Mouse (Mus musculus): ENCODE measurements at regions not wholly inside any gene's neighbourhood (a gene's known extent, or its start where the extent isn't known, plus 50 kb on each side); places are given as distances from the start of the nearest gene placed in this dataset.

- DNase-seq (ENCODE audit: low read depth), result no peak
These were observed 59.6 kb downstream of the Npy1r start for GRCm38 (mm10) chr8:66756639-66757038.

GRCm38 (mm10) chr8:66757830-66758229 lies 60.8 kb downstream of the Npy1r start:
- DNase-seq (ENCODE audit: low read depth), result no peak

GRCm38 (mm10) chr8:66758519-66758918 lies 61.5 kb downstream of the Npy1r start:
- DNase-seq (ENCODE audit: low read depth), result no peak

- DNase-seq (ENCODE audit: low read depth), result no peak
These were observed 62.7 kb downstream of the Npy1r start for GRCm38 (mm10) chr8:66759716-66760115.

- no peak for DNase-seq (ENCODE audit: low read depth)
These were observed 64.1 kb downstream of the Npy1r start for GRCm38 (mm10) chr8:66760958-66761583.

- DNase-seq (ENCODE audit: low read depth), result no peak
These were observed 68.1 kb downstream of the Npy1r start for GRCm38 (mm10) chr8:66764992-66765528.

- no peak for DNase-seq (ENCODE audit: low read depth)
These were observed 71.5 kb downstream of the Npy1r start for GRCm38 (mm10) chr8:66768379-66768969.

- no peak for DNase-seq (ENCODE audit: low read depth)
These were observed 74.1 kb downstream of the Npy1r start for GRCm38 (mm10) chr8:66771111-66771510.

- peak; percentile 43 for DNase-seq (ENCODE audit: low read depth)
These were observed 75.7 kb downstream of the Npy1r start for GRCm38 (mm10) chr8:66772653-66773052.

GRCm38 (mm10) chr8:66777115-66777877 lies 80.3 kb downstream of the Npy1r start:
- no peak for DNase-seq (ENCODE audit: low read depth)

GRCm38 (mm10) chr8:66779622-66780021 lies 80.4 kb upstream of the Naf1 start:
- DNase-seq (ENCODE audit: low read depth), result no peak

- DNase-seq (ENCODE audit: low read depth), result no peak
These were observed 77.4 kb upstream of the Naf1 start for GRCm38 (mm10) chr8:66782656-66783055.

- DNase-seq (ENCODE audit: low read depth), result no peak
These were observed 74.0 kb upstream of the Naf1 start for GRCm38 (mm10) chr8:66785996-66786395.
